18 mouse cellular contexts compared by ENCODE assay signal in genomic region chr6:113517434-113518080, GRCm38 (mm10). TPM values are rescaled to one million over a fixed set of nuclear protein-coding genes. Genes with fewer than 3 reads are reported as not detected.
DNase-seq lines count a peak whose midpoint lies in the region; ATAC-seq and TF ChIP-seq lines count a peak whose summit lies in the region.
"Had no signal": no experiment of that assay in that cellular context is flagged by ENCODE, and none has a peak within 500 bp of the region (broad histone marks: within the 10 kb centered on the region; RNA-seq: fewer than 3 reads in every experiment).

No protein-coding gene starts in this region.

- H3K4me3 ChIP-seq in spleen, adult 2 months (ENCODE audit: extremely low read depth, insufficient read depth, insufficient read length), result no peak overlapping the region
- H3K4me3 ChIP-seq in liver, postnatal 0 days (ENCODE audit: low read depth, low read length), result no peak overlapping the region
- H3K4me3 ChIP-seq: embryonic facial prominence, embryonic 13.5 days; limb, embryonic 12.5 days; midbrain, embryonic 12.5 days had no signal

- DNase-seq in spleen, adult 2 months (ENCODE audit: low read depth in 1 of 2, low spot score in 2 of 2), result no peak
- DNase-seq in spleen, adult 12 weeks (ENCODE audit: low spot score), result no peak
- peak; percentile 14 for DNase-seq in liver, postnatal 0 days
- DNase-seq in thymus, adult 18-20 months, result peak; percentile 32 to 47
- DNase-seq in MN1 (ENCODE audit: low spot score), result no peak
- no peak for DNase-seq in retina, embryonic 14.5 days (ENCODE audit: low spot score)
- DNase-seq in retina, postnatal 1 day, result no peak
- DNase-seq: cerebellum, postnatal 36 days; gastrocnemius, postnatal 10 days; heart, postnatal 36 days; kidney, postnatal 10 days; lung, adult 18-20 months; spleen, adult 18-20 months had no signal

- whole genome bisulfite sequencing in spleen, adult 2 months, result 11% methylated on average over 8 of the region's 8 CpGs
- WGBS in liver, postnatal 0 days (ENCODE audit: insufficient replicate concordance), result 44% methylated on average over 8 of the region's 8 CpGs

- no peaks in the 10 kb centered on the region for H3K27me3 ChIP-seq in spleen, adult 2 months (ENCODE audit: control insufficient read depth, insufficient read depth, low read length)
- no peaks in the 10 kb centered on the region for H3K27me3 ChIP-seq in liver, postnatal 0 days (ENCODE audit: insufficient read depth, low read length)
- H3K27me3 ChIP-seq: embryonic facial prominence, embryonic 13.5 days; limb, embryonic 12.5 days; midbrain, embryonic 12.5 days had no signal

- TF ChIP-seq EP300 in liver, postnatal 0 days (IDR thresholded peaks at IDR 0.05; ENCODE audit: low read depth), result no peak

- H3K27ac ChIP-seq in spleen, adult 2 months (ENCODE audit: insufficient read depth, low read length), result peak overlapping the region; percentile 54
- 0 out of 2 replicates have a peak overlapping the region, but pooled peaks have one; percentile 8 for H3K27ac ChIP-seq in liver, postnatal 0 days (ENCODE audit: low read depth)
- H3K27ac ChIP-seq: embryonic facial prominence, embryonic 13.5 days; limb, embryonic 12.5 days; midbrain, embryonic 12.5 days had no signal

- peaks cover 47% of the 10 kb centered on the region for H3K36me3 ChIP-seq in spleen, adult 2 months (ENCODE audit: control insufficient read depth, insufficient read depth, low read length)
- H3K36me3 ChIP-seq in liver, postnatal 0 days (replicated peaks; ENCODE audit: insufficient read depth, low read length), result peaks cover 80% of the 10 kb centered on the region

- H3K4me1 ChIP-seq in spleen, adult 2 months (ENCODE audit: control insufficient read depth, insufficient read depth, insufficient read length), result peaks cover 7% of the 10 kb centered on the region; the same call in 1 of the 2 replicates
- H3K4me1 ChIP-seq in liver, postnatal 0 days (ENCODE audit: insufficient read depth), result peaks cover 3% of the 10 kb centered on the region; the same call in 1 of the 2 replicates
- H3K4me1 ChIP-seq: embryonic facial prominence, embryonic 13.5 days; limb, embryonic 12.5 days; midbrain, embryonic 12.5 days had no signal

- no peak for TF ChIP-seq CTCF in spleen, adult 2 months (IDR thresholded peaks at IDR 0.05; ENCODE audit: extremely low read depth, insufficient read depth, insufficient read length, insufficient replicate concordance)
- no peak for TF ChIP-seq CTCF in liver, postnatal 0 days (IDR thresholded peaks at IDR 0.05; ENCODE audit: low read depth)

- H3K4me2 ChIP-seq in liver, postnatal 0 days (ENCODE audit: low read depth, low read length), result no peak overlapping the region
- H3K4me2 ChIP-seq: embryonic facial prominence, embryonic 13.5 days; limb, embryonic 12.5 days; midbrain, embryonic 12.5 days had no signal

- peak; percentile 67 for ATAC-seq in liver, postnatal 0 days
- ATAC-seq: hindbrain, embryonic 16.5 days; intestine, postnatal 0 days had no signal

- no peak overlapping the region for H3K9ac ChIP-seq in liver, postnatal 0 days (replicated peaks)
- H3K9ac ChIP-seq: embryonic facial prominence, embryonic 13.5 days; limb, embryonic 12.5 days; midbrain, embryonic 12.5 days had no signal

- no peak for TF ChIP-seq POLR2A in spleen, adult 2 months (IDR thresholded peaks at IDR 0.05; ENCODE audit: low read depth, low read length)

- no peaks in the 10 kb centered on the region for H3K9me3 ChIP-seq in liver, postnatal 0 days (ENCODE audit: low read length)
- H3K9me3 ChIP-seq: embryonic facial prominence, embryonic 13.5 days; limb, embryonic 12.5 days; midbrain, embryonic 12.5 days had no signal

RNA-seq across cellular contexts. Expression of gene Emc3, which starts 13.9 kb away (rescaled TPM):
- 18.2 and 20.0 TPM in 2 replicates for polyA plus RNA-seq in spleen, adult 2 months (2012; rRNA removed)
- 42.1 and 43.0 TPM in 2 replicates for polyA plus RNA-seq in liver, postnatal 0 days (2015; fragmentation: Nextera tagmentation; extraction: Ambion mirVana)

RNA-seq across cellular contexts. Expression of gene Fancd2, which starts 13.9 kb away (rescaled TPM):
- 2.3 and 2.8 TPM in 2 replicates for polyA plus RNA-seq in spleen, adult 2 months (2012; rRNA removed)
- polyA plus RNA-seq in liver, postnatal 0 days (2015; fragmentation: Nextera tagmentation; extraction: Ambion mirVana), result 3.1 and 4.5 TPM in 2 replicates

RNA-seq across cellular contexts. Expression of gene Prrt3, which starts 15.8 kb away (rescaled TPM):
- 0.04 TPM in 2 replicates for polyA plus RNA-seq in spleen, adult 2 months (2012; rRNA removed)
- 0.13 and 0.14 TPM in 2 replicates for polyA plus RNA-seq in liver, postnatal 0 days (2015; fragmentation: Nextera tagmentation; extraction: Ambion mirVana)

RNA-seq across cellular contexts. Expression of gene Creld1, which starts 34.5 kb away (rescaled TPM):
- polyA plus RNA-seq in spleen, adult 2 months (2012; rRNA removed), result 7.8 and 8.4 TPM in 2 replicates
- 13.8 and 14.0 TPM in 2 replicates for polyA plus RNA-seq in liver, postnatal 0 days (2015; fragmentation: Nextera tagmentation; extraction: Ambion mirVana)

RNA-seq across cellular contexts. Expression of gene Il17rc, which starts 46.3 kb away (rescaled TPM):
- 10.9 and 12.4 TPM in 2 replicates for polyA plus RNA-seq in spleen, adult 2 months (2012; rRNA removed)
- 12.9 and 13.1 TPM in 2 replicates for polyA plus RNA-seq in liver, postnatal 0 days (2015; fragmentation: Nextera tagmentation; extraction: Ambion mirVana)

Comparison
In these comparisons a context has a peak if more than half of its experiments do, and no peak if none do; other contexts are left out.
1. DNase-seq: peak in liver, postnatal 0 days (single experiment) and thymus, adult 18-20 months (2 of 2); none in spleen, adult 2 months (0 of 2), spleen, adult 12 weeks (single experiment), MN1 (single experiment), retina, embryonic 14.5 days (single experiment) and retina, postnatal 1 day (single experiment).